Mouse (Mus musculus): Measurements from ENCODE around the gene Col2a1. TPM values are rescaled to one million over a fixed set of nuclear protein-coding genes. Genes with fewer than 3 reads are reported as not detected.
A peak's percentile ranks its signal among the peaks of the same experiment; 100 is the strongest.

The Col2a1 gene
- polyA plus RNA-seq, 1 experiment from 2014 or later, result 237 TPM

DNA sequence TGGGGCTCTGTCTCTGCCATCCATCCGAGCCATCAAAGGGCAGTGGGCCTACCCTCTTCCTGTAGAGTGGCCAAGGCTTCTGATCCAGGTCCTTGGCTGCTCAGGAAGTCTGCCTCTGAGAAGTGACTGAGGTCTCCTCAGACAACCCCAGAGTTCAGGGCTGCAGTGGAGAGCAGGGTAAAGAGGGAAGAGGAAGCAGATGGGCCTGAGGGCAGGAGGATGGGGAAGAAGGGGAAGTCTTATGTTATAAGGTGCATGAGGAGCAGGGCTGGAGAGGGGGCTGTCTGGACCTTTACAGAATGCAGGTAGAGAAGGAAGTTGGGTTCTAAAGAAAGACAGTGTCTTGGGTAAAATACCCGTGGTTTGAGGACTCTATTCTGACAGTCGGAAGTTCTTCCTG is 54.8 kb downstream of the Col2a1 start:
- Histone ChIP-seq H3K27me3 (ENCODE audit: control insufficient read depth, insufficient read depth, low read length) (no peaks in the 10 kb centered on the region), H3K4me3 (ENCODE audit: low read depth, low read length) (no peak overlapping the region), H3K36me3 (ENCODE audit: control insufficient read depth, insufficient read depth, low read length) (no peaks in the 10 kb centered on the region), H3K4me1 (ENCODE audit: control insufficient read depth, insufficient read depth, low read length) (peaks cover 4% of the 10 kb centered on the region), H3K4me2 (ENCODE audit: low read depth, severe bottlenecking) (no peak overlapping the region), H3K27ac (replicated peaks; ENCODE audit: low read depth, low read length) (no peak overlapping the region), H3K9me3 (ENCODE audit: control insufficient read depth, low read length) (no peaks in the 10 kb centered on the region), H3K9ac (ENCODE audit: low read length) (peak overlapping the region; percentile 18; the same call in 1 of the 2 replicates)
- DNase-seq (ENCODE audit: low spot score) (no peak), ATAC-seq (ENCODE audit: insufficient number of reproducible peaks, low FRiP score, low TSS enrichment, low read depth) (no peak)
- WGBS, result 74% methylated on average over 3 of the region's 3 CpGs

DNA sequence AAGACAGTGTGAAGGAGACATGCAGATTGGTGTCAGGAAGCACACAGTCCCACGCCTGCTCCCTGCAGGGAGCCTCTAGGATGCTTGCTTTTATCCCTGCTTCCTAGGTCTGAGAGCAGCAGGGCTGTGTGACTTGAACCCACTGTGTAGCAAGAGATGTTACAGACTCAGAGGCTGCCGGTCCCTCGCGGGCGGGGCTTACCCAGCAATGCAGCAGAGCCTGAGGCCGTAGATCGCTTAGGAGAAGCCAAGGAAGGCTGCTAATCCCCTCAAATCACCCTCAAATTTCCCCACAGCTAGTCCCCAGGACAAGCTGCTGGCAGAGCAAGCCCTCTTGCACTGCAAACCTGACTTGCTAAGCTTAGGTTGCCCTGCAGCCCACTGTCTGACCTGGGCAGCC is 55.8 kb downstream of the Col2a1 start:
- no peaks in the 10 kb centered on the region for H3K27me3 ChIP-seq (ENCODE audit: control insufficient read depth, insufficient read depth, low read length)

DNA sequence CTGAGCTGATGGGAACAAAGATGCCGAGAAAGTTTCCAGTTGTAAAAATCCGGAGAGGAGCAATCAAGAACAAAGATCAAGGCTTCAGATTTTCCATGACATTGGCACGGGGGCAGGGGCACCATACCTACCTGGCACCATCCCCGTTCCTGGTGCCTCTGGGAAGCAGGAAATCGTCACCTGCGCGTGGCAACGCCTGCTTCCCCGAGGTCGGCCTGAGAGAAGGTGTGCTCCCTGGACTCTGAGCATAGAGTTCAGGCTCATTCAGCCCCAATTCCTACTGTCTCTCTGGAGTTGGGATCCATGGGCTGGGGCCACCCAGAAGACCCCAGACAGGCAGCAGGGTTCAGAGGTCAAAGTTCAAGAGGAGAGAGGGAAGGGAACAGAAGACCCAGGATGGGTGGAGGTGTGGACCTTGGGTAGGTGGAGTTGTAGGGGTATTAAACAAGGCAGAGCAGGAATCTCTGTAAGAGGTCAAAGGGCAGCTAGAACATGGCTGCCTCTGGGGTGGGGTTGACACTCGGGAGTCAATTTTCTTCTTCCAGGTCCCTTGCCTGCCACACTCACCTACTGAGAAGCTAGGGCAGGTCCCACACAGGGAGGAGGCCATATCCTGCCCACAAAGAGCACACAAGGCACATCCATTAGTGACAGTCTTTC is 58.7 kb downstream of the Col2a1 start:
- H3K27me3 ChIP-seq (ENCODE audit: control insufficient read depth, insufficient read depth, low read length), result no peaks in the 10 kb centered on the region
- H3K4me3 ChIP-seq (ENCODE audit: low read depth, low read length), result no peak overlapping the region
- no peaks in the 10 kb centered on the region for H3K36me3 ChIP-seq (ENCODE audit: control insufficient read depth, insufficient read depth, low read length)
- H3K4me1 ChIP-seq (ENCODE audit: control insufficient read depth, insufficient read depth, low read length), result no peaks in the 10 kb centered on the region
- no peak overlapping the region for H3K27ac ChIP-seq (replicated peaks; ENCODE audit: low read depth, low read length)
- no peak for ATAC-seq (ENCODE audit: insufficient number of reproducible peaks, low FRiP score, low TSS enrichment, low read depth)
- DNase-seq (ENCODE audit: low spot score), result no peak
- H3K4me2 ChIP-seq (ENCODE audit: low read depth, severe bottlenecking), result no peak overlapping the region
- H3K9ac ChIP-seq (ENCODE audit: low read length), result no peak overlapping the region
- H3K9me3 ChIP-seq (ENCODE audit: control insufficient read depth, low read length), result no peaks in the 10 kb centered on the region
- WGBS, result 69% methylated on average over 11 of the region's 11 CpGs

More for the DNA sequence above, 55.8 kb downstream of the Col2a1 start:
- Histone ChIP-seq H3K9ac (ENCODE audit: low read length) (no peak overlapping the region), H3K9me3 (ENCODE audit: control insufficient read depth, low read length) (no peaks in the 10 kb centered on the region), H3K27ac (replicated peaks; ENCODE audit: low read depth, low read length) (no peak overlapping the region), H3K4me1 (ENCODE audit: control insufficient read depth, insufficient read depth, low read length) (peaks cover 4% of the 10 kb centered on the region), H3K36me3 (ENCODE audit: control insufficient read depth, insufficient read depth, low read length) (no peaks in the 10 kb centered on the region), H3K4me3 (ENCODE audit: low read depth, low read length) (no peak overlapping the region), H3K4me2 (ENCODE audit: low read depth, severe bottlenecking) (no peak overlapping the region)
- no peak for ATAC-seq (ENCODE audit: insufficient number of reproducible peaks, low FRiP score, low TSS enrichment, low read depth)
- 36% methylated on average over 7 of the region's 7 CpGs for WGBS
- no peak for DNase-seq (ENCODE audit: low spot score)

DNA sequence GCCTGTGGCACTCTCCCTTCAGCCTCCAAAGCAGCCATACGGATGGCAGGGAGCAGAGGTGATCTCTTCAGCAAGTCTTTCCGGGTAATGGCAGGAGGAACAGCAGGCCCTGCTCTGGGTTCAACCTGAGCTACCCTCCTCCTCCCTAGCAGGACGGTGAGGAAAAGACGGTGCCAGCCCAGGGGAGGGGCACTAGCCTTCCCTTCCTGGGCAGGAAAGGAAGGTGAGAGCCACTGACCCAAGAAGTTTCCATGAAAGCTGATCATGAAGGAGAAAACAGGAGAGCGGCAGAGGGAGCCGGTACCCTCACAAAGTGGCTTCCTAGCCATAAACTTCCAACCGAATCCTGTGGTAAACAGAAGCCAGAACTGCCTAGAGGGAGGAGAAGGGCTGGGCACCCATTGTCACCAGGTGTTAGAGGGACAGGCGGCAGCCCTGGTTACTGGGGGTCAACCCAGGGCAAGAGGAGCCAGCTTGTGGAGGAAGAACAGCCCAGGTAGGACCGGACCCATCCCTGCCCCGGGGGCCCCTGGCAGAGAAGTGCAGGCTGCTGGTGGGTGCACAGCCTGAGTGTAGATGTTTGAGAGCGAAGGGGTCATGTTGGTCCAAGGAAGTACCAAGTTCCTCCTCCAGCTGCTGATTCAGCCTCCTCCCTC is 59.4 kb downstream of the Col2a1 start:
- DNase-seq (ENCODE audit: low spot score), result no peak
- ATAC-seq (ENCODE audit: insufficient number of reproducible peaks, low FRiP score, low TSS enrichment, low read depth), result no peak
- 68% methylated on average over 11 of the region's 11 CpGs for WGBS

DNA sequence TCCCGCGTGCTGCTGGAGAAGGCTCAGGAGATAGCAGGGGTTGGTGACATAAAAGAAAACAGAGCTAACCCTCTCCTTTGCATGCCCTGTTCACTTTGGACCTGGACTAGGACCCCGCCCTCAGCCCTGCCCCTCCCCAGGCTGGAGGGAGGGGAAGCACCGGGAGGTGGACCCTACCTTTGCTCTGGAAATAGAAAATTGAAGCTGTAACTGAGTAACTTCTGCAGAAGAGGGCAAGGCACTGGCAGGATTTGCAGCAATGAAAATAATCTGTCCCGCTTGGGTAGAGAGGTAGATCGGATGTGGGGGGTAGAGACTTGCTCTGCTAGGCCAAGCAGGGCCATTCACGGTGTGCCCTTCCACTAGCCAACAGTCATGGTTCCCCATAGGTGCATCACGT is 61.1 kb downstream of the Col2a1 start:
- WGBS, result 91% methylated on average over 8 of the region's 8 CpGs
- Histone ChIP-seq H3K4me1 (ENCODE audit: control insufficient read depth, insufficient read depth, low read length) (no peaks in the 10 kb centered on the region), H3K27ac (replicated peaks; ENCODE audit: low read depth, low read length) (no peak overlapping the region), H3K36me3 (ENCODE audit: control insufficient read depth, insufficient read depth, low read length) (no peaks in the 10 kb centered on the region), H3K9ac (ENCODE audit: low read length) (no peak overlapping the region), H3K27me3 (ENCODE audit: control insufficient read depth, insufficient read depth, low read length) (no peaks in the 10 kb centered on the region), H3K4me3 (ENCODE audit: low read depth, low read length) (no peak overlapping the region), H3K9me3 (ENCODE audit: control insufficient read depth, low read length) (no peaks in the 10 kb centered on the region), H3K4me2 (ENCODE audit: low read depth, severe bottlenecking) (no peak overlapping the region)
- ATAC-seq (ENCODE audit: insufficient number of reproducible peaks, low FRiP score, low TSS enrichment, low read depth) (no peak), DNase-seq (ENCODE audit: low spot score) (no peak)

More for the DNA sequence above, 59.4 kb downstream of the Col2a1 start:
- H3K27me3 ChIP-seq (ENCODE audit: control insufficient read depth, insufficient read depth, low read length), result no peaks in the 10 kb centered on the region
- no peak overlapping the region for H3K27ac ChIP-seq (replicated peaks; ENCODE audit: low read depth, low read length)
- no peaks in the 10 kb centered on the region for H3K9me3 ChIP-seq (ENCODE audit: control insufficient read depth, low read length)
- no peaks in the 10 kb centered on the region for H3K4me1 ChIP-seq (ENCODE audit: control insufficient read depth, insufficient read depth, low read length)
- no peak overlapping the region for H3K9ac ChIP-seq (ENCODE audit: low read length)
- H3K4me3 ChIP-seq (ENCODE audit: low read depth, low read length), result no peak overlapping the region
- no peaks in the 10 kb centered on the region for H3K36me3 ChIP-seq (ENCODE audit: control insufficient read depth, insufficient read depth, low read length)
- no peak overlapping the region for H3K4me2 ChIP-seq (ENCODE audit: low read depth, severe bottlenecking)

DNA sequence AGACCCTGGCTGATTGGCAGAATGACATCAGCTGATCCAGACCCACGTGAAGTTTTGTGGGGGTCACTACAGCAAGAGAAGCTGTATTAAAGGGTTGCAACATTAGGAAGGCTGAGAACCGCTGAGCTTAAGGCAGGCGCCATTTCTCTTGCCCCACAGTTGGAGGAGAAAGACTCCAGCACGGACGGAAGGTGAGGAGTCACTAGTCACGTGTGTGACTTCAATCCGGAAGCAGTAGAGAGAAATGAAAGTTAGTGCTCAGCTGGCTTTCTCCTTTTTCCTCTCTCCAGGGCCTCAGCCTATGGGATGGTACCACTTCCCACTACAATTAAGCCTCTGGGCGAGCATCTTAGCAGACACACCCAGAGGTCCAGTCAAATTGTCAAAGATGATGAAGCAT is 62.0 kb downstream of the Col2a1 start:
- no peak for DNase-seq (ENCODE audit: low spot score)
- Histone ChIP-seq H3K27ac (replicated peaks; ENCODE audit: low read depth, low read length) (no peak overlapping the region), H3K4me2 (ENCODE audit: low read depth, severe bottlenecking) (no peak overlapping the region), H3K4me3 (ENCODE audit: low read depth, low read length) (no peak overlapping the region), H3K9me3 (ENCODE audit: control insufficient read depth, low read length) (no peaks in the 10 kb centered on the region), H3K36me3 (ENCODE audit: control insufficient read depth, insufficient read depth, low read length) (no peaks in the 10 kb centered on the region), H3K4me1 (ENCODE audit: control insufficient read depth, insufficient read depth, low read length) (no peaks in the 10 kb centered on the region), H3K27me3 (ENCODE audit: control insufficient read depth, insufficient read depth, low read length) (no peaks in the 10 kb centered on the region), H3K9ac (ENCODE audit: low read length) (no peak overlapping the region)
- 90% methylated on average over 8 of the region's 8 CpGs for WGBS
- ATAC-seq (ENCODE audit: insufficient number of reproducible peaks, low FRiP score, low TSS enrichment, low read depth), result no peak

DNA sequence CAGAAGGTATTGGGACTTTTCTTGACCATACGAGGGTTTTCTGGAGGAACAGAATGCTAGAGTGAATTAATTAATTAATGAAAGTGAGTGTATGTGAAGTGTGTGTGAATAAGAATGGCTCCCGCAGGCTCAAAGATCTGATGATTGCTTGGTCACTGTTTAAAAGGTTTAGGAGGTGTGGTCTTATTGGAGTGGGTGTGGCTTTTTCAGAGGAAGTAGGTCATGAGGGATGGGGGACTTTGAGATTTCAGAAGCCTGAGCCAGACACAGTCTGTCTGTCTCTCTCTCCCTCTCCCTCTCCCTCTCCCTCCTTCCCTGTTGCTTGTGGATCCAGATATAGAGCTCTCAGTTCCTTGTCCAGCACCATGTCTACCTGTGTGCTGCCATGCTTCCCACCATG is 63.2 kb downstream of the Col2a1 start:
- Histone ChIP-seq H3K27ac (replicated peaks; ENCODE audit: low read depth, low read length) (no peak overlapping the region), H3K9ac (ENCODE audit: low read length) (no peak overlapping the region), H3K4me1 (ENCODE audit: control insufficient read depth, insufficient read depth, low read length) (no peaks in the 10 kb centered on the region), H3K9me3 (ENCODE audit: control insufficient read depth, low read length) (no peaks in the 10 kb centered on the region), H3K4me3 (ENCODE audit: low read depth, low read length) (no peak overlapping the region), H3K36me3 (ENCODE audit: control insufficient read depth, insufficient read depth, low read length) (no peaks in the 10 kb centered on the region), H3K27me3 (ENCODE audit: control insufficient read depth, insufficient read depth, low read length) (no peaks in the 10 kb centered on the region), H3K4me2 (ENCODE audit: low read depth, severe bottlenecking) (no peak overlapping the region)
- no peak for ATAC-seq (ENCODE audit: insufficient number of reproducible peaks, low FRiP score, low TSS enrichment, low read depth)
- DNase-seq (ENCODE audit: low spot score), result no peak
- 91% methylated on average over 2 of the region's 2 CpGs for WGBS

DNA sequence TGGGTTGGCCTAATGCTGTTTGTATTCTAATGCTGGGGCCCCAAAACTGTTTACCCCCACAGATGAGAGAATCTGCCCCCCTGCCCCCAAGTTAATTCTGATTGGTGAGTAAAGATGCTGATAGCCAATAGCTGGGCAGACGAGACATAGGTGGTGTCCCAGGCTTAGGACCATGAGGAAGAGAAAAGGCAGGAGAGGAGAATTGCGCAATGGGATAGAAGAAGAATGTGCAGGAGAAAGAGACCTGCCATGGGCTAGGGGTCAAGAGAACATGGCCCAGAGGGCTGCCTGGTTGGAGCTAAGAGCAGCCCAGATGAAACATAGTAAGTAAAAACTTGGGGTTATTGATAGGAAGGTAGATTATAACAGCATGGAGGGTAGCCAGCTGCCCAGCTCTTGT is 64.4 kb downstream of the Col2a1 start:
- H3K27ac ChIP-seq (replicated peaks; ENCODE audit: low read depth, low read length), result no peak overlapping the region
- 82% methylated on average over 2 of the region's 2 CpGs for WGBS
- H3K4me3 ChIP-seq (ENCODE audit: low read depth, low read length), result no peak overlapping the region
- H3K36me3 ChIP-seq (ENCODE audit: control insufficient read depth, insufficient read depth, low read length), result no peaks in the 10 kb centered on the region
- H3K27me3 ChIP-seq (ENCODE audit: control insufficient read depth, insufficient read depth, low read length), result no peaks in the 10 kb centered on the region
- ATAC-seq (ENCODE audit: insufficient number of reproducible peaks, low FRiP score, low TSS enrichment, low read depth) (no peak), DNase-seq (ENCODE audit: low spot score) (no peak)
- H3K9me3 ChIP-seq (ENCODE audit: control insufficient read depth, low read length), result no peaks in the 10 kb centered on the region
- no peaks in the 10 kb centered on the region for H3K4me1 ChIP-seq (ENCODE audit: control insufficient read depth, insufficient read depth, low read length)
- no peak overlapping the region for H3K4me2 ChIP-seq (ENCODE audit: low read depth, severe bottlenecking)
- H3K9ac ChIP-seq (ENCODE audit: low read length), result no peak overlapping the region

Measured in limb, embryonic 11.5 days (tissue).